Mouse (Mus musculus): Measurements from ENCODE around the gene Nubpl. TPM values are rescaled to one million over a fixed set of nuclear protein-coding genes. Genes with fewer than 3 reads are reported as not detected.

Nubpl gene
- polyA plus RNA-seq, 1 experiment from 2014 or later, result 13.8 TPM

DNA sequence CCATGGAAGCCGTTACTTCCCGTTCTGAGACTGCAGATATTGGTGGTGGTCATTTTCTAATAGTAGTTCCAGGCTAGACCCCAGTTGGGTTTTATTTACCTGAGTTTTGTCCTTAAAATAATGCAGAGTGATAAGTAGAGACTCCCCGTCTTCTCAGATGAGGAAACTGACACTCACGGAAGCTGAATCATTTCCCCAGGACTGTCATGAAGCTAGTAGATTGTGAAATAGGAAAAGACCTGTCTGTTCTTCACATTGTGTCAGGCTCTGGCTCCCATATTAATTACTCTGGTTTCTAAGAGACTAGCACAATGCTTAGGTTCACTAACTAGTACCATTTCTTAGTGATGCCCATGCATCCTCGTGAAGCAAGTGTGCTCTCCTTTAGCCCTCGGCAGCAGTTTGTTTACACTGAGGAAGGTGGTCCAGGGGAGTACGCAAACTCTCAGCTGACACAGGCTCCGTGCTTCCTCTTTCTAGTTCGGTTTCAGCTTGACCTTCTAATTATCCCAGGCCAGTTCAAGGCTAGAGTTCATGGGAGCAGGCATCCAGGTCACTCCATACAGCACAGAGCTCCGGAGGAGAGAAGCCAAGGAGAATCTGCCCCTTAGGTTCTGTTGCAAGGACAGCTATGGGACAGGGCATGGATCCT is 209.9 kb downstream of the Nubpl start:
- TF ChIP-seq CTCF (IDR thresholded peaks at IDR 0.05; ENCODE audit: low read depth), result no peak
- DNase-seq (ENCODE audit: low spot score), result no peak
- WGBS, result 63% methylated on average over 10 of the region's 10 CpGs
- H3K4me3 ChIP-seq (replicated peaks; ENCODE audit: low read depth, low read length), result no peak overlapping the region
- no peaks in the 10 kb centered on the region for H3K27me3 ChIP-seq (ENCODE audit: insufficient read depth, low read length)
- no peak for ATAC-seq (replicated peaks; ENCODE audit: low FRiP score, low read depth)
- H3K9ac ChIP-seq (ENCODE audit: low read depth, low read length), result no peak overlapping the region
- no peak overlapping the region for H3K27ac ChIP-seq
- H3K9me3 ChIP-seq (replicated peaks; ENCODE audit: low read length), result no peaks in the 10 kb centered on the region
- no peak overlapping the region for H3K4me2 ChIP-seq (ENCODE audit: low read length)
- no peaks in the 10 kb centered on the region for H3K4me1 ChIP-seq (replicated peaks; ENCODE audit: insufficient read depth, low read length)
- H3K36me3 ChIP-seq (ENCODE audit: insufficient read depth, low read length), result no peaks in the 10 kb centered on the region

DNA sequence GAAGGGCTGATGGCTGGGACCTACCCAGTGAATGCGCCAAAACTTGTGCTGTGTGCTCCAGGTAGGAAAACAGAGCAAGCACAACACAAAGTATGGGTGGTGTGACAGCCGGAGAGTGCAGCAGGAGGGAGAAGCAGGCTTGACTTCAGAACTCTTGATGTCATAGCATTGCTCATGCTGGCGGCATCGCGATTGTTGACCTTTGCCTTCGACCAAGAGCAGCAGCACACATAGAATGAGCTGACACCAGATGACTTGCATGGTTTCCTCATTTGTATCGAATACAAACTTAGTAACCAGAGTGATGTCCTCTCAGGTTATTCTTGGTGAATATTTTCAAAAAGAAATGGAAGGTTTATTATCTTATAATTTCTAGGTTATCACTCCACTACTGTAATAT is 211.1 kb downstream of the Nubpl start:
- H3K4me3 ChIP-seq (replicated peaks; ENCODE audit: low read depth, low read length), result no peak overlapping the region
- no peak overlapping the region for H3K4me2 ChIP-seq (ENCODE audit: low read length)
- no peaks in the 10 kb centered on the region for H3K36me3 ChIP-seq (ENCODE audit: insufficient read depth, low read length)
- no peak for TF ChIP-seq CTCF (IDR thresholded peaks at IDR 0.05; ENCODE audit: low read depth)
- ATAC-seq (replicated peaks; ENCODE audit: low FRiP score, low read depth), result no peak
- H3K4me1 ChIP-seq (replicated peaks; ENCODE audit: insufficient read depth, low read length), result no peaks in the 10 kb centered on the region
- WGBS, result 88% methylated on average over 7 of the region's 7 CpGs
- DNase-seq (ENCODE audit: low spot score), result no peak
- H3K9ac ChIP-seq (ENCODE audit: low read depth, low read length), result no peak overlapping the region
- no peaks in the 10 kb centered on the region for H3K27me3 ChIP-seq (ENCODE audit: insufficient read depth, low read length)
- H3K9me3 ChIP-seq (replicated peaks; ENCODE audit: low read length), result 0 out of 2 replicates have a peak, but pooled peaks cover 4% of the 10 kb centered on the region
- H3K27ac ChIP-seq, result no peak overlapping the region

DNA sequence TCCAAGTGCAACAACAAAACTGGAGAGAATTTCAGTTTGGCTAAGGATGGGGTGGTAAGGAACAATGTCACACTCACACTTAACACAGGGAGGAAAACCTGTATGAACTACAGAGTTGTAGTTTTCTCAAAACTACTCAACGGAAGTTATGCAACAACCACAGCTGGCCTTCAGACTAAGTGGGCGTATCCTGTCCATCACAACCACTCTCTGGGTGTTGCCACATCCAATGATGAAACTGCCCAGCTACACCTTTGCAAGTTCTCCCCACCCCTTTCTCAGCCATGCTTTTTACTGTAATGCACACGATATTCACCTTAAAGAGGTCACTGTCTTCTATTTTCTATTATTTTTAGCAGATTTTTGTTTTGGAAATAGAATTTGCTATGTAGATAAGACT is 217.3 kb downstream of the Nubpl start:
- DNase-seq (ENCODE audit: low spot score) (no peak), ATAC-seq (replicated peaks; ENCODE audit: low FRiP score, low read depth) (no peak)
- WGBS, result 90% methylated on average over 3 of the region's 3 CpGs
- 0 out of 2 replicates have a peak, but pooled peaks cover 4% of the 10 kb centered on the region for H3K9me3 ChIP-seq (replicated peaks; ENCODE audit: low read length)
- no peak overlapping the region for H3K9ac ChIP-seq (ENCODE audit: low read depth, low read length)
- TF ChIP-seq CTCF (IDR thresholded peaks at IDR 0.05; ENCODE audit: low read depth), result no peak
- H3K4me1 ChIP-seq (replicated peaks; ENCODE audit: insufficient read depth, low read length), result no peaks in the 10 kb centered on the region
- no peak overlapping the region for H3K27ac ChIP-seq
- H3K27me3 ChIP-seq (ENCODE audit: insufficient read depth, low read length), result no peaks in the 10 kb centered on the region
- no peak overlapping the region for H3K4me3 ChIP-seq (replicated peaks; ENCODE audit: low read depth, low read length)
- no peaks in the 10 kb centered on the region for H3K36me3 ChIP-seq (ENCODE audit: insufficient read depth, low read length)
- H3K4me2 ChIP-seq (ENCODE audit: low read length), result no peak overlapping the region

DNA sequence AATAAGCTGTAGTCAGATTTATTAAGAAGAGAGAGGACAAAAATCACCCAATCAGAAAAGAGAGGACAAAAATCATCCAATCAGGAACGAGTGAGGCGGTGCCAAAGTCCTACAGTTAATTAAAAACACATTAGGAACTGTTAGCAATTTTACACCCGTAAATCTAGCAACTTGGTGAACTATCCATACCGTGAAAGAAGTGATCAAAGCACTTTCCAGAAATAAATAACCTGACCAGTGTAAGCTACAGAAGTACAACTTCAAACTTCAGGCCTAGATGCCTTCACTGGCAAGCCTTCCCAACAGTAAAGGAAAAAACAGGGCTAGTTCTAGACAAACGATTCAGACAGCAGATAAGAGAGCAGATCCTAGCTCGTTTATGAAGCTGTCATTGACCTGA is 220.1 kb downstream of the Nubpl start:
- no peak for TF ChIP-seq CTCF (IDR thresholded peaks at IDR 0.05; ENCODE audit: low read depth)
- H3K4me1 ChIP-seq (replicated peaks; ENCODE audit: insufficient read depth, low read length), result no peaks in the 10 kb centered on the region
- no peak overlapping the region for H3K9ac ChIP-seq (ENCODE audit: low read depth, low read length)
- no peaks in the 10 kb centered on the region for H3K36me3 ChIP-seq (ENCODE audit: insufficient read depth, low read length)
- H3K27me3 ChIP-seq (ENCODE audit: insufficient read depth, low read length), result no peaks in the 10 kb centered on the region
- H3K4me3 ChIP-seq (replicated peaks; ENCODE audit: low read depth, low read length), result no peak overlapping the region
- ATAC-seq (replicated peaks; ENCODE audit: low FRiP score, low read depth) (0 out of 2 replicates have a peak, but pooled peaks have one; percentile 52), DNase-seq (ENCODE audit: low spot score) (no peak)
- WGBS, result 36% methylated on average over 6 of the region's 6 CpGs
- H3K27ac ChIP-seq, result no peak overlapping the region
- H3K4me2 ChIP-seq (ENCODE audit: low read length), result no peak overlapping the region
- 0 out of 2 replicates have a peak, but pooled peaks cover 4% of the 10 kb centered on the region for H3K9me3 ChIP-seq (replicated peaks; ENCODE audit: low read length)

DNA sequence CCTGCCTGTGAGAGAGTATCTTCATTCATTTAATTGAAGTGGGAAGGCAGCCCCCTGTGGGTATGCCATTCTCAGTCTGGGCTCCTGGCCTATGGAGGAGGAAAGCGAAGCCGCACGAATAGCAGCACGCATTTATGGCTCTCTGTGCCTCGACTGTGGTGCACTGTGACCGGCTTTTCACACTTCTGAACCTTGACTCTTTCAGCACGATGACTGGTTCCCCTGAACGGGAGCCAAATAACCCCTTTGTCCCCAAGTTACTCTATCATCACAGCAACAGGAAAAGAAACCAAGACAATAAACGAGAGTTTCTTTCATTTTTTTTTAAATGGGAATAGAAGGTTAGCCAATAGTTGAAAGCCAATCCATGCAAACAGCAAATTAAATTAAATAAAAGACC is 220.9 kb downstream of the Nubpl start:
- H3K4me2 ChIP-seq (ENCODE audit: low read length), result no peak overlapping the region
- TF ChIP-seq CTCF (IDR thresholded peaks at IDR 0.05; ENCODE audit: low read depth), result no peak
- H3K9me3 ChIP-seq (replicated peaks; ENCODE audit: low read length), result no peaks in the 10 kb centered on the region
- 44% methylated on average over 9 of the region's 9 CpGs for WGBS
- no peak overlapping the region for H3K9ac ChIP-seq (ENCODE audit: low read depth, low read length)
- no peaks in the 10 kb centered on the region for H3K4me1 ChIP-seq (replicated peaks; ENCODE audit: insufficient read depth, low read length)
- H3K27ac ChIP-seq, result no peak overlapping the region
- no peaks in the 10 kb centered on the region for H3K27me3 ChIP-seq (ENCODE audit: insufficient read depth, low read length)
- no peaks in the 10 kb centered on the region for H3K36me3 ChIP-seq (ENCODE audit: insufficient read depth, low read length)
- DNase-seq (ENCODE audit: low spot score), result no peak
- ATAC-seq (replicated peaks; ENCODE audit: low FRiP score, low read depth), result no peak
- no peak overlapping the region for H3K4me3 ChIP-seq (replicated peaks; ENCODE audit: low read depth, low read length)

DNA sequence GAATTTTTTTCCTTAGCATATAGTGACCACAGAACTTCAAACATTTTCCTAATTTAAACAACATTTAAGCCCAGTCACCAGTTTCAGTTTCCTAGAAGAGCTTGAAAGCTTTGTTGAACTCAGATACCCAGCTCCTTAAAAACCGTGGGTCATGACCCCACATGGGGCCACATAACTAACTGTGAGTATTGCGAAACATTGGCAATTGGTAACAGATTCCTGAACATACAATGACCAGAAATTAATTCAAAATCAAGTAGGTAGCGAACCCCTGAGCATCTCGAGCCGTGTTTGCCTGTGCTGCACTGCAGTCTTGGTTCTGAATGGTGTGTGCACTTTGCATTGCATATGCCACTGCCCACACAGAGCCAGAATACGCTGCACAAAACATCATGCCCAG is 221.6 kb downstream of the Nubpl start:
- 89% methylated on average over 6 of the region's 6 CpGs for WGBS
- no peaks in the 10 kb centered on the region for H3K9me3 ChIP-seq (replicated peaks; ENCODE audit: low read length)
- H3K9ac ChIP-seq (ENCODE audit: low read depth, low read length), result no peak overlapping the region
- no peak for ATAC-seq (replicated peaks; ENCODE audit: low FRiP score, low read depth)
- no peak for TF ChIP-seq CTCF (IDR thresholded peaks at IDR 0.05; ENCODE audit: low read depth)
- no peak overlapping the region for H3K4me3 ChIP-seq (replicated peaks; ENCODE audit: low read depth, low read length)
- H3K4me2 ChIP-seq (ENCODE audit: low read length), result no peak overlapping the region
- DNase-seq (ENCODE audit: low spot score), result no peak
- H3K4me1 ChIP-seq (replicated peaks; ENCODE audit: insufficient read depth, low read length), result no peaks in the 10 kb centered on the region
- no peaks in the 10 kb centered on the region for H3K36me3 ChIP-seq (ENCODE audit: insufficient read depth, low read length)
- H3K27me3 ChIP-seq (ENCODE audit: insufficient read depth, low read length), result no peaks in the 10 kb centered on the region
- H3K27ac ChIP-seq, result no peak overlapping the region

DNA sequence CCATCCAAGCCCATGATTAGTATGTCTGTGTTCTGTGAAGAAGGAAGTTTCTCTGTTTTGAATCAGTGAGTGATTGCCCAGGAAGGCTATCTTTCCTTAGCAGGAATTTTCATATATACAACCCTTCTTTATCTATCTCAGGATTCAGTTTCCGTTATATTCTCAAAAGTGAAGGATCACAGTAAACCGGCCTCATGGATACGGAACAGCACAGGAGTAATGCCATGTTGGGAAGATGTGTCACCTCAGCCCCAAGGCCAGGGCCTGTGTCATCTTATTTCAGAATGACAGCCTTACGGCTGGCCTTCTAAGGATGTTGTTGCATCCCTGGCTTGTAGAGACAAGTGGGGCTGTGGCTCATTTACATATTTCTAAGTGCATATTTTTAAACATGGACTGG is 231.0 kb downstream of the Nubpl start:
- ATAC-seq (replicated peaks; ENCODE audit: low FRiP score, low read depth), result no peak
- no peak for DNase-seq (ENCODE audit: low spot score)
- 94% methylated on average over 4 of the region's 4 CpGs for WGBS

More for the DNA sequence above, 231.0 kb downstream of the Nubpl start:
- no peak overlapping the region for H3K27ac ChIP-seq
- no peak overlapping the region for H3K4me3 ChIP-seq (replicated peaks; ENCODE audit: low read depth, low read length)
- no peaks in the 10 kb centered on the region for H3K27me3 ChIP-seq (ENCODE audit: insufficient read depth, low read length)
- no peaks in the 10 kb centered on the region for H3K36me3 ChIP-seq (ENCODE audit: insufficient read depth, low read length)
- no peaks in the 10 kb centered on the region for H3K9me3 ChIP-seq (replicated peaks; ENCODE audit: low read length)
- TF ChIP-seq CTCF (IDR thresholded peaks at IDR 0.05; ENCODE audit: low read depth), result no peak
- no peak overlapping the region for H3K4me2 ChIP-seq (ENCODE audit: low read length)
- no peaks in the 10 kb centered on the region; the same call in 1 of the 2 replicates for H3K4me1 ChIP-seq (replicated peaks; ENCODE audit: insufficient read depth, low read length)
- no peak overlapping the region for H3K9ac ChIP-seq (ENCODE audit: low read depth, low read length)

All from kidney, postnatal 0 days (tissue).